Mouse (Mus musculus) testis, adult 2 months (tissue): Measurements from ENCODE around the gene Dnaja3.

Source experiments
- CTCF ChIP-seq: fragments of 200-500 bp; IDR thresholded peaks from 2 replicates; pipeline ENCODE4 v1.5.1; 2012; ENCODE audit warnings: low read depth, mild to moderate bottlenecking, inconsistent platforms, low read length, moderate library complexity; ENCODE audit not compliant: control insufficient read depth, insufficient read depth, insufficient replicate concordance
- POLR2A ChIP-seq: fragments of 200-500 bp; IDR thresholded peaks from 2 replicates; pipeline ENCODE4 v1.6.1; 2012; ENCODE audit warnings: low read depth, mild to moderate bottlenecking, inconsistent platforms, low read length, moderate library complexity; ENCODE audit not compliant: control insufficient read depth

DNA sequence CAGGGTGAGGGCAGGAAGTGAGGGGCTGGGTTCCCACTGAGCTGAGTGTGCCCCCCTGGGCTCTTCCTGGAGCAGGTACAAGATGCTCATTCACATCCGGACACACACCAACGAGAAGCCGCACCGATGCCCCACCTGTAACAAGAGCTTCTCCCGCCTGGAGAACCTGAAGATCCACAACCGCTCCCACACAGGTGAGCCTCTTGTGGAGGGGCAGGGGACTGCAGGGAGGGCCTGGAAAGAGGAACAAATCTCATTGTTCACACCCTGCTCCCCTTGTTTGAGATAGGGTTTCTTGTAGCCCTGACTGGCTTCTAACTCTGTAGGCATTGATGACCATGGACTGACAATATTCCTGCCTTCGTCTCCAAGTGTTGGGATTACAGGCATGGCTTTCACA is 28.1 kb upstream of the Dnaja3 start:
- TF ChIP-seq POLR2A (no peak), CTCF (no peak)
